Mouse (Mus musculus) ES-Bruce4 (cell line): ENCODE data around the gene AA467197. TPM values are rescaled to one million over a fixed set of nuclear protein-coding genes. Genes with fewer than 3 reads are reported as not detected.

Experiments
- H3K27ac ChIP-seq: 2 replicates; pipeline ENCODE4 v1.5.1; 2012; ENCODE audit warnings: low read length, inconsistent platforms; ENCODE audit not compliant: insufficient read depth
- H3K27me3 ChIP-seq: 2 replicates; pipeline ENCODE4 v1.6.1; 2012; ENCODE audit warnings: mild to moderate bottlenecking, low read length, inconsistent platforms; ENCODE audit not compliant: control insufficient read depth, poor library complexity, insufficient read depth, severe bottlenecking
- H3K36me3 ChIP-seq: 2 replicates; pipeline ENCODE4 v1.6.1; 2012; ENCODE audit warnings: inconsistent platforms, mild to moderate bottlenecking, low read length, moderate library complexity; ENCODE audit not compliant: control insufficient read depth, poor library complexity, insufficient read depth, severe bottlenecking
- H3K4me1 ChIP-seq: one replicate; pipeline ENCODE4 v1.8.1; 2011; ENCODE audit warnings: low read length; ENCODE audit not compliant: control insufficient read depth, insufficient read depth
- H3K4me3 ChIP-seq: 2 replicates; pipeline ENCODE4 v1.5.1; 2011; ENCODE audit warnings: low read depth, mild to moderate bottlenecking, low read length
- H3K9ac ChIP-seq: 2 replicates; pipeline ENCODE4 v1.6.1; 2012; ENCODE audit warnings: low read depth, mild to moderate bottlenecking, inconsistent platforms; ENCODE audit not compliant: poor library complexity, severe bottlenecking
- H3K9me3 ChIP-seq: replicated peaks from 2 replicates; pipeline ENCODE4 v1.6.1; 2012; ENCODE audit warnings: mild to moderate bottlenecking, low read length, inconsistent platforms; ENCODE audit not compliant: control insufficient read depth, poor library complexity, insufficient read depth, severe bottlenecking
- CTCF ChIP-seq: IDR thresholded peaks from one replicate; pipeline ENCODE4 v1.8.1; 2011; ENCODE audit warnings: low read depth, low read length
- EP300 ChIP-seq: IDR thresholded peaks from 2 replicates; pipeline ENCODE4 v1.6.1; 2011; ENCODE audit warnings: low read depth, low read length; ENCODE audit not compliant: insufficient read depth
- POLR2A ChIP-seq: IDR thresholded peaks from one replicate; pipeline ENCODE4 v1.8.1; 2011; ENCODE audit warnings: low read length; ENCODE audit not compliant: insufficient read depth
- polyA plus RNA-seq: library from polyadenylated mRNA; stranded (reverse); fragments of >200 nt; gene quantifications from 2 replicates; pipeline ENCODE4 v1.2.4, GENCODE M21; 2011; ENCODE audit warnings: low read depth; ENCODE audit not compliant: missing spikeins, insufficient read depth, insufficient read length

AA467197 gene
- polyA plus RNA-seq, 1 experiment: 15.8 TPM

DNA sequence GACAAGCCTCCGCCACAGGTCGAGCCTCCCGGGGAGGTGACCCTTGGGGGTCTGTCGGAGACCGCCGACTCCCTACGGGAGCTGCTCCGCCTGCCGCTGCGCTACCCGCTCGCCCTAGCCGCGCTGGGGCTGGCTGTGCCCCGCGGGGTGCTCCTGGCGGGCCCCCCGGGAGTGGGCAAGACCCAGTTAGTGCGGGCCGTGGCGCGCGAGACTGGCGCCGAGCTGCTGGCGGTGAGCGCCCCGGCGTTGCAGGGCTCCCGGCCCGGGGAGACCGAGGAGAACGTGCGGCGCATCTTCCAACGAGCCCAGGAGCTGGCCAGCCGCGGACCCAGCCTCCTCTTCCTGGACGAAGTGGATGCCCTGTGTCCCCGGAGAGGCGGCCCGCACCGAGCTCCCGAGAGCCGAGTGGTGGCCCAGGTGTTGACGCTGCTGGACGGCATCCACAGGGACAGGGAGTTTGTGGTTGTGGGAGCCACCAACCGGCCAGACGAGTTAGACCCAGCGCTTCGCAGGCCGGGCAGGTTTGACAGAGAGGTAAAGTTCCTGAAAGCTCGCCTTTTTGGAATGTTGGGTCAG lies 5.5 kb upstream of the AA467197 start:
- Histone ChIP-seq H3K27ac (no peak overlapping the region), H3K9me3 (no peaks in the 10 kb centered on the region), H3K36me3 (peaks cover 3% of the 10 kb centered on the region; the same call in 1 of the 2 replicates), H3K4me1 (no peaks in the 10 kb centered on the region), H3K9ac (peak overlapping the region; percentile 96), H3K4me3 (peak overlapping the region; percentile 67), H3K27me3 (no peaks in the 10 kb centered on the region)
- no peak for TF ChIP-seq POLR2A
- TF ChIP-seq CTCF: no peak
- no peak for TF ChIP-seq EP300

DNA sequence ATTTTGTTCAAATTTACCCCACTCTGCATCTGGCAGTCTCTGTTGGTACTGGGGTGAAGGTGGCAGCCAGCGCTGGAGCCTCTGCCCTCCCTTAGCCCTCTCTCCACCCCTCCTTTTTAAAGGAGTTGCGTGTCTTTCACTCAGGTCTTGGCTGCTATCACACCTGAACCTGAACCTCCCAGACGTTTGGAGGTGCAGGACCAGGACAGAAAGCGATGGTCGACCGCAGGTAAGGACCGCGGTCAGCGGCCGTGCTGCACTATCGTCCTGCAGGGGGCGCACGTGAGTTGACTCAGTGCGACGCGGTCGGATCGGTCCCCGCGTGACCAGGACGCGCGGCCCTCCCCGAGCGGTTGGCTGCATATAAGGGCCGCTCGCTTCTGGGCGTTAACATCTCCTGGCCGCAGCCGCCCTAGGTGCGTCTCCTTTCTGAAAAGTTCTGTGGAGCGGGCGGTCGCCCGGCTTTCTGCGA lies 776 bp downstream of the AA467197 start:
- Histone ChIP-seq H3K27me3 (no peaks in the 10 kb centered on the region), H3K9ac (peak overlapping the region; percentile 25; the same call in 1 of the 2 replicates), H3K36me3 (peaks cover 1% of the 10 kb centered on the region; the same call in 1 of the 2 replicates), H3K9me3 (0 out of 2 replicates have a peak, but pooled peaks cover under 1% of the 10 kb centered on the region), H3K4me3 (peak overlapping the region; percentile 57), H3K4me1 (no peaks in the 10 kb centered on the region), H3K27ac (no peak overlapping the region)
- TF ChIP-seq CTCF: peak; percentile 97
- TF ChIP-seq EP300: peak; percentile 49; the same call in 1 of the 2 replicates
- no peak for TF ChIP-seq POLR2A

DNA sequence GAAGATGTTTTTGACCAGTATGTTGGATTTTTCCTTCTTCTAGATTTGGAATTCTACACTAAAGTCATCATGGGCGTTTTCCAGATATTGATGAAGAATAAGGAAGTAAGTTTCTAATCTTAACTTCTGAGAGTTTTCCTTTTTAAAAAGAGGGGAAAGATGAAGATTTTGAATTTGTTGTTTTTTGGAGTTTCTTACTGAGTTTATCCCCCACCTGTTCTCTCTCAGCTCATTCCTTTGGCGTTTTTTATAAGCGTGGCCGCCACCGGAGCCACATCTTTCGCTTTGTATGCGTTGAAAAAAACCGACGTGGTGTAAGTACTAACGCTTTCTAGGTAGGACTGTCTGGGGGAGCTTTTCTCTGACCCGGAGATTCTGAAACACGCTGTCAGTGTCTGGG lies 1.2 kb downstream of the AA467197 start:
- TF ChIP-seq EP300 (no peak), POLR2A (no peak)
- H3K36me3 ChIP-seq: no peaks in the 10 kb centered on the region
- H3K27me3 ChIP-seq: no peaks in the 10 kb centered on the region
- peak overlapping the region; percentile 57 for H3K4me3 ChIP-seq
- H3K9me3 ChIP-seq: 0 out of 2 replicates have a peak, but pooled peaks cover 5% of the 10 kb centered on the region
- no peaks in the 10 kb centered on the region for H3K4me1 ChIP-seq
- H3K27ac ChIP-seq: no peak overlapping the region
- peak overlapping the region; percentile 25; the same call in 1 of the 2 replicates for H3K9ac ChIP-seq

DNA sequence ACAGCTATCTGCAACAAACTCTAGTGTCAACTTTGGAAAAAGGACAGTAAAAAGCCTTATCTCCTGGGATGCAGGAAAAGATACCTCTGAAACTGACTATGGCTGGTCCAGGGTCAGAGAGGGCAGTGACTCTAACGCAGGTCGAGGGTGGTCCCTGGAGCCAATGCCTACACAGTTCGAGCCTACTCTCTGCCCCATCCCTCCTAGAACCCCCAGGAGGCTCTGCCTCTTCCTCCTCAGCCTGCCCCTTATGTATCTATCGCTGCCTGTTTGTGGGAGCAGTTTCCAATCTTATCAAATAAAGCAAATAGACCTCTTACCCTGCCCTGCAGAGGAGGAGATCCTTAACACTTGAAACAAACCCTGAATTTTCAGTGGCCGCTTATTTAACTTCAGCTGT lies 1.9 kb downstream of the AA467197 start:
- 0 out of 2 replicates have a peak, but pooled peaks cover 5% of the 10 kb centered on the region for H3K9me3 ChIP-seq
- no peak overlapping the region for H3K4me3 ChIP-seq
- TF ChIP-seq CTCF (no peak), EP300 (no peak), POLR2A (no peak)
- no peak overlapping the region for H3K27ac ChIP-seq
- H3K36me3 ChIP-seq: no peaks in the 10 kb centered on the region
- no peak overlapping the region for H3K9ac ChIP-seq
- H3K27me3 ChIP-seq: no peaks in the 10 kb centered on the region
- H3K4me1 ChIP-seq: no peaks in the 10 kb centered on the region

DNA sequence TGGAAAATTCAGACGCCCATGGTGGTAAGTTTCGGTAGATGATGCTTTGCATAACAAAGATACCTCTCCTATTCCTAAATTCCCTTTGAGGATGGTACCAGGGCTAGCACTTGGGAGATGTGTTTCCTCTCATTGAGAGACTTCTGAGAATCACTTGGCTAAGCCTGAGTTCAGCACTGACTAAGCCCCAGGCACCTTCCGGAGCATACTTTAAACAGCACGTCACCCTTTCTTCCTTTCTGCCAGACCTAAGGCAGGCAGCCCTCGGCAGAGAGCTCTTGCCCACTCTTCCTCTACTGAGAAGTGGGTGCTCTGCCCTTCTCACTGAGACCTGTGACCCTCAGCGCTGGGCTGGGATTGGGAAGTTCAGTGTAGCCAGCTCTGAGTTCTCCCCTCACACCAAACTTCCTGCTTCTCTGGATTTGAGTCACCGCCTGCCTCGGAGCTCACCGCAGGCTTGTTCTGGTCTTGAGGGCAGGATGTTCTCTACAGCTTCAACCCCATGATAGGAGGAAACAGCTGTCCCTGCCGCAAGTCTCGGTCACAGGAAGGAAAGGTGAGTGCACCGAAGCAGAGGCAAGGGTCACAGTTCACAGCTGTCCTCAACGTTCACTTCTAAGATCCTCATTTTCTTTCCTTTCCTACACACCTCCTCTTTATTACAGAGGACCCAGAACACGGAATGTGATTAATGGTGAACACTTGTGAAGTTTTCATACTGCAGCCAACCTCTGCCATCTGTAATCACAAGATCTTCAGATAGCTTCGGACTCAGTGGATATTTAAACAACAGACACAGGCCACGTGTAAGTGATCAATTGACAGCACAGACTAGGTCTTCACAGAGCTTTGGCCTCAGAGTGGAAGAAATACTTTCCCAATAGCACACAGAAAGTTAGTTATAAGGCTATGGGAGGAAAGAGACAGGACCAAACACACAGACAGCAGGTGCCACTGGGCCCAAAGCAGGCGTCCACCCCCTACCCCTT lies 15.6 kb downstream of the AA467197 start:
- Histone ChIP-seq H3K9ac (no peak overlapping the region), H3K27ac (no peak overlapping the region), H3K27me3 (no peaks in the 10 kb centered on the region), H3K4me3 (no peak overlapping the region), H3K4me1 (peaks cover 6% of the 10 kb centered on the region), H3K9me3 (no peaks in the 10 kb centered on the region), H3K36me3 (no peaks in the 10 kb centered on the region)
- no peak for TF ChIP-seq EP300
- TF ChIP-seq POLR2A: no peak
- TF ChIP-seq CTCF: no peak
